Mouse (Mus musculus) thymus, adult 2 months (tissue): ENCODE measurements around the gene Rgs12.

Experiments used
- CTCF ChIP-seq: fragments of 200-500 bp; IDR thresholded peaks from 2 replicates; pipeline ENCODE4 v1.5.1; 2012; ENCODE audit warnings: mild to moderate bottlenecking, control low read depth, low read length, moderate library complexity, borderline replicate concordance; ENCODE audit not compliant: control insufficient read depth, poor library complexity, insufficient read depth; ENCODE audit errors: extremely low read depth
- POLR2A ChIP-seq: fragments of 200-500 bp; IDR thresholded peaks from 2 replicates; pipeline ENCODE4 v1.6.1; 2012; ENCODE audit warnings: mild to moderate bottlenecking, low read length, control low read depth, moderate library complexity; ENCODE audit not compliant: control insufficient read depth, poor library complexity, insufficient read depth; ENCODE audit errors: extremely low read depth

- TF ChIP-seq CTCF (no peak), POLR2A (no peak)
These were observed 51.9 kb downstream of the Rgs12 start for GRCm38 (mm10) chr5:35001144-35001543.
